Mouse (Mus musculus) lung, embryonic 15.5 days (tissue): ENCODE results near the gene Prim2. TPM values are rescaled to one million over a fixed set of nuclear protein-coding genes. Genes with fewer than 3 reads are reported as not detected.

Source experiments
- ATAC-seq: fragments of 200-750 bp; cut with Nextera tagmentation; 2 replicates; pipeline ENCODE4 v1.8.0; 2017; ENCODE audit warnings: moderate number of reproducible peaks, borderline replicate concordance; ENCODE audit not compliant: low FRiP score, low TSS enrichment; ENCODE audit errors: extremely low read depth
- H3K27ac ChIP-seq: fragments of 300-500 bp; sonication (generic); 2 replicates; pipeline ENCODE4 v1.5.1; 2015; ENCODE audit warnings: moderate library complexity, mild to moderate bottlenecking, inconsistent platforms
- H3K27me3 ChIP-seq: fragments of 300-500 bp; sonication (generic); 2 replicates; pipeline ENCODE4 v1.6.1; 2015; ENCODE audit warnings: inconsistent platforms
- H3K36me3 ChIP-seq: fragments of 300-500 bp; sonication (generic); 2 replicates; pipeline ENCODE4 v1.6.1; 2015; ENCODE audit warnings: inconsistent platforms
- H3K4me1 ChIP-seq: fragments of 300-500 bp; sonication (generic); 2 replicates; pipeline ENCODE4 v1.6.1; 2015; ENCODE audit warnings: inconsistent platforms
- H3K4me2 ChIP-seq: fragments of 300-500 bp; sonication (generic); 2 replicates; pipeline ENCODE4 v1.6.1; 2015; ENCODE audit warnings: inconsistent platforms, mild to moderate bottlenecking, moderate library complexity
- H3K4me3 ChIP-seq: fragments of 300-500 bp; sonication (generic); 2 replicates; pipeline ENCODE4 v1.5.1; 2015; ENCODE audit warnings: mild to moderate bottlenecking, inconsistent platforms
- H3K9ac ChIP-seq: fragments of 300-500 bp; sonication (generic); 2 replicates; pipeline ENCODE4 v1.6.1; 2015; ENCODE audit warnings: inconsistent platforms
- H3K9me3 ChIP-seq: fragments of 300-500 bp; sonication (generic); 2 replicates; pipeline ENCODE4 v1.6.1; 2016; ENCODE audit warnings: inconsistent platforms
- WGBS: fragments of 180-500 bp; shearing (Covaris S2); methylation state at CpG from one replicate; pipeline ENCODE4 v1.1.7; 2015; 5-methylcytosine and 5-hydroxymethylcytosine counted together
- polyA plus RNA-seq: library from polyadenylated mRNA; unstranded; fragments of >200 nt; fragmentation: Nextera tagmentation; extraction: Ambion mirVana; gene quantifications from 2 replicates; pipeline ENCODE4 v1.2.1, GENCODE M21; 2015

Gene Prim2
- polyA plus RNA-seq, 1 experiment from 2014 or later, result 45.1 TPM

GRCm38 (mm10) chr1:33499603-33500002, 170.0 kb downstream of the Prim2 start:
- Histone ChIP-seq H3K27me3 (no peaks in the 10 kb centered on the region), H3K4me1 (no peaks in the 10 kb centered on the region), H3K36me3 (no peaks in the 10 kb centered on the region), H3K9me3 (no peaks in the 10 kb centered on the region), H3K4me3 (no peak overlapping the region), H3K27ac (no peak overlapping the region), H3K4me2 (no peak overlapping the region), H3K9ac (no peak overlapping the region)
- ATAC-seq, result no peak
- WGBS, result 60% methylated on average over 4 of the region's 4 CpGs

- Histone ChIP-seq H3K9ac (no peak overlapping the region), H3K4me3 (no peak overlapping the region), H3K9me3 (no peaks in the 10 kb centered on the region), H3K4me2 (no peak overlapping the region), H3K36me3 (no peaks in the 10 kb centered on the region), H3K27ac (no peak overlapping the region), H3K27me3 (no peaks in the 10 kb centered on the region), H3K4me1 (no peaks in the 10 kb centered on the region)
- WGBS, result 76% methylated on average over 4 of the region's 4 CpGs
- ATAC-seq, result no peak
These were observed 173.5 kb downstream of the Prim2 start for GRCm38 (mm10) chr1:33496128-33496527.

- no peaks in the 10 kb centered on the region for H3K36me3 ChIP-seq
- no peak overlapping the region for H3K27ac ChIP-seq
- 52% methylated on average over 3 of the region's 3 CpGs for WGBS
- no peak for ATAC-seq
- no peaks in the 10 kb centered on the region for H3K4me1 ChIP-seq
- H3K9ac ChIP-seq, result no peak overlapping the region
- H3K4me2 ChIP-seq, result no peak overlapping the region
- H3K9me3 ChIP-seq, result no peaks in the 10 kb centered on the region
- no peaks in the 10 kb centered on the region for H3K27me3 ChIP-seq
- no peak overlapping the region for H3K4me3 ChIP-seq
These were observed 174.0 kb downstream of the Prim2 start for GRCm38 (mm10) chr1:33495586-33495985.

- no peaks in the 10 kb centered on the region for H3K9me3 ChIP-seq
- H3K9ac ChIP-seq, result no peak overlapping the region
- H3K36me3 ChIP-seq, result no peaks in the 10 kb centered on the region
- H3K27ac ChIP-seq, result no peak overlapping the region
- ATAC-seq, result no peak
- no peak overlapping the region for H3K4me2 ChIP-seq
- no peak overlapping the region for H3K4me3 ChIP-seq
- H3K4me1 ChIP-seq, result no peaks in the 10 kb centered on the region
- WGBS, result 82% methylated on average over 8 of the region's 8 CpGs
- H3K27me3 ChIP-seq, result no peaks in the 10 kb centered on the region
These were observed 174.4 kb downstream of the Prim2 start for GRCm38 (mm10) chr1:33495203-33495553.

GRCm38 (mm10) chr1:33494524-33495202, 174.9 kb downstream of the Prim2 start:
- H3K4me3 ChIP-seq, result no peak overlapping the region
- 55% methylated on average over 2 of the region's 2 CpGs for WGBS
- H3K36me3 ChIP-seq, result no peaks in the 10 kb centered on the region
- ATAC-seq, result no peak
- no peak overlapping the region for H3K27ac ChIP-seq
- no peak overlapping the region for H3K9ac ChIP-seq
- no peaks in the 10 kb centered on the region for H3K4me1 ChIP-seq
- H3K4me2 ChIP-seq, result no peak overlapping the region
- H3K27me3 ChIP-seq, result no peaks in the 10 kb centered on the region
- no peaks in the 10 kb centered on the region for H3K9me3 ChIP-seq

GRCm38 (mm10) chr1:33490220-33490619, 179.4 kb downstream of the Prim2 start:
- H3K4me3 ChIP-seq, result no peak overlapping the region
- ATAC-seq, result no peak
- WGBS, result 58% methylated on average over 6 of the region's 6 CpGs

GRCm38 (mm10) chr1:33488372-33488771, 181.2 kb downstream of the Prim2 start:
- Histone ChIP-seq H3K27me3 (no peaks in the 10 kb centered on the region), H3K4me2 (no peak overlapping the region), H3K36me3 (no peaks in the 10 kb centered on the region), H3K4me1 (no peaks in the 10 kb centered on the region), H3K9me3 (no peaks in the 10 kb centered on the region), H3K4me3 (no peak overlapping the region), H3K9ac (no peak overlapping the region), H3K27ac (no peak overlapping the region)
- ATAC-seq, result no peak
- WGBS, result 84% methylated on average over 5 of the region's 5 CpGs

More at GRCm38 (mm10) chr1:33490220-33490619, 179.4 kb downstream of the Prim2 start:
- no peaks in the 10 kb centered on the region for H3K36me3 ChIP-seq
- H3K27ac ChIP-seq, result no peak overlapping the region
- no peak overlapping the region for H3K4me2 ChIP-seq
- no peaks in the 10 kb centered on the region for H3K27me3 ChIP-seq
- no peak overlapping the region for H3K9ac ChIP-seq
- H3K4me1 ChIP-seq, result no peaks in the 10 kb centered on the region
- no peaks in the 10 kb centered on the region for H3K9me3 ChIP-seq

- no peaks in the 10 kb centered on the region for H3K27me3 ChIP-seq
- H3K4me3 ChIP-seq, result no peak overlapping the region
- no peaks in the 10 kb centered on the region for H3K4me1 ChIP-seq
- WGBS, result 28% methylated on average over 3 of the region's 3 CpGs
- H3K36me3 ChIP-seq, result no peaks in the 10 kb centered on the region
- no peak for ATAC-seq
- no peaks in the 10 kb centered on the region for H3K9me3 ChIP-seq
- H3K27ac ChIP-seq, result no peak overlapping the region
- H3K4me2 ChIP-seq, result no peak overlapping the region
- no peak overlapping the region for H3K9ac ChIP-seq
These were observed 185.8 kb downstream of the Prim2 start for GRCm38 (mm10) chr1:33483746-33484145.

GRCm38 (mm10) chr1:33480382-33480781, 189.2 kb downstream of the Prim2 start:
- Histone ChIP-seq H3K9ac (no peak overlapping the region), H3K4me2 (no peak overlapping the region), H3K27me3 (no peaks in the 10 kb centered on the region), H3K9me3 (no peaks in the 10 kb centered on the region), H3K36me3 (no peaks in the 10 kb centered on the region), H3K4me3 (no peak overlapping the region), H3K4me1 (no peaks in the 10 kb centered on the region), H3K27ac (no peak overlapping the region)
- WGBS, result 82% methylated on average over 7 of the region's 7 CpGs
- no peak for ATAC-seq

- H3K36me3 ChIP-seq, result no peaks in the 10 kb centered on the region
- no peak overlapping the region for H3K9ac ChIP-seq
- no peak overlapping the region for H3K27ac ChIP-seq
- no peaks in the 10 kb centered on the region for H3K9me3 ChIP-seq
- no peak overlapping the region for H3K4me3 ChIP-seq
- WGBS, result 82% methylated on average over 6 of the region's 6 CpGs
- no peak overlapping the region for H3K4me2 ChIP-seq
- no peak for ATAC-seq
- H3K4me1 ChIP-seq, result no peaks in the 10 kb centered on the region
- H3K27me3 ChIP-seq, result no peaks in the 10 kb centered on the region
These were observed 198.5 kb downstream of the Prim2 start for GRCm38 (mm10) chr1:33471069-33471468.

GRCm38 (mm10) chr1:33470222-33470621, 199.4 kb downstream of the Prim2 start:
- H3K4me1 ChIP-seq, result no peaks in the 10 kb centered on the region
- H3K4me3 ChIP-seq, result no peak overlapping the region
- no peak for ATAC-seq
- H3K9me3 ChIP-seq, result no peaks in the 10 kb centered on the region
- no peak overlapping the region for H3K4me2 ChIP-seq
- H3K27ac ChIP-seq, result no peak overlapping the region
- 84% methylated on average over 8 of the region's 8 CpGs for WGBS
- H3K27me3 ChIP-seq, result no peaks in the 10 kb centered on the region
- no peak overlapping the region for H3K9ac ChIP-seq
- H3K36me3 ChIP-seq, result no peaks in the 10 kb centered on the region

- WGBS, result 63% methylated on average over 5 of the region's 5 CpGs
- Histone ChIP-seq H3K27ac (no peak overlapping the region), H3K27me3 (no peaks in the 10 kb centered on the region), H3K4me3 (no peak overlapping the region), H3K4me1 (no peaks in the 10 kb centered on the region), H3K9me3 (no peaks in the 10 kb centered on the region), H3K36me3 (no peaks in the 10 kb centered on the region), H3K4me2 (no peak overlapping the region), H3K9ac (no peak overlapping the region)
- no peak for ATAC-seq
These were observed 205.4 kb downstream of the Prim2 start for GRCm38 (mm10) chr1:33464234-33464633.

- H3K4me1 ChIP-seq, result no peaks in the 10 kb centered on the region
- ATAC-seq, result no peak
- H3K27me3 ChIP-seq, result no peaks in the 10 kb centered on the region
- H3K4me3 ChIP-seq, result no peak overlapping the region
- no peaks in the 10 kb centered on the region for H3K36me3 ChIP-seq
- no peak overlapping the region for H3K9ac ChIP-seq
- H3K4me2 ChIP-seq, result no peak overlapping the region
- H3K27ac ChIP-seq, result no peak overlapping the region
- no peaks in the 10 kb centered on the region for H3K9me3 ChIP-seq
- 90% methylated on average over 8 of the region's 8 CpGs for WGBS
These were observed 208.9 kb downstream of the Prim2 start for GRCm38 (mm10) chr1:33460703-33461102.
